Mouse (Mus musculus) splenic B cell, adult 2 months (primary cell): ENCODE data around the gene Mocs2.
A peak's percentile ranks its signal among the peaks of the same experiment; 100 is the strongest.

Experiments
- DNase-seq: peaks from one replicate; pipeline ENCODE4 v3.0.0-alpha.2; 2011; ENCODE audit warnings: low read depth, low spot score
- H3K27me3 ChIP-seq: 2 replicates; pipeline ENCODE4 v1.6.1; 2012; ENCODE audit warnings: mild to moderate bottlenecking, low read length, moderate library complexity, mixed read lengths; ENCODE audit not compliant: control insufficient read depth, poor library complexity, insufficient read depth, severe bottlenecking
- H3K36me3 ChIP-seq: 2 replicates; pipeline ENCODE4 v1.6.1; 2012; ENCODE audit warnings: mild to moderate bottlenecking, low read length, moderate library complexity, mixed read lengths; ENCODE audit not compliant: control insufficient read depth, poor library complexity, insufficient read depth, severe bottlenecking

Mocs2 gene

GRCm38 (mm10) chr13:114839098-114839497 is 21.1 kb downstream of the Mocs2 start:
- no peaks in the 10 kb centered on the region for H3K36me3 ChIP-seq
- no peak for DNase-seq

GRCm38 (mm10) chr13:114840545-114840944 is 22.5 kb downstream of the Mocs2 start:
- no peak for DNase-seq
- no peaks in the 10 kb centered on the region for H3K36me3 ChIP-seq
- no peaks in the 10 kb centered on the region for H3K27me3 ChIP-seq

More at GRCm38 (mm10) chr13:114839098-114839497, 21.1 kb downstream of the Mocs2 start:
- no peaks in the 10 kb centered on the region for H3K27me3 ChIP-seq

- no peaks in the 10 kb centered on the region for H3K36me3 ChIP-seq
- H3K27me3 ChIP-seq: no peaks in the 10 kb centered on the region
- no peak for DNase-seq
These were observed 25.3 kb downstream of the Mocs2 start for GRCm38 (mm10) chr13:114843318-114843717.

GRCm38 (mm10) chr13:114845804-114846203 is 27.8 kb downstream of the Mocs2 start:
- DNase-seq: peak; percentile 5
- Histone ChIP-seq H3K36me3 (no peaks in the 10 kb centered on the region), H3K27me3 (no peaks in the 10 kb centered on the region)

DNA sequence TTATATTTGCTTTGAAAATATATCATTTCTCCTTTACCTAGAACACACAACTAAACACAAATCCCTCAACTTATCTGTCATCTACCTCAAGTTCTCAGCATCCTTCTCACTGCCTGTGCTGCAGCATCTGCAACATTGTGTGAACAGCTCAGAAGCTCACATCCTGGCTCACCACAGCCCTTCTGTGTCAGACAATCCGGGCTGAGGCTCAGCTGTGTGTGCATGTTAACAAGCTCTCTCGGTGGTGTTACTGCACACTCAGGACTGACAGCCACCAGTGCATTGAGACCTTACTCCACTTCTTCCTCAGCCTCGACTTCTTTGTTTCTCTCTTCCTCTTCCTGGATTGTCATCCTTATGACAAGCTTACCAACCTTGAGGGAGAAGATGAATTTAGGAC is 30.9 kb downstream of the Mocs2 start:
- Histone ChIP-seq H3K27me3 (no peaks in the 10 kb centered on the region), H3K36me3 (no peaks in the 10 kb centered on the region)
- DNase-seq: no peak

- Histone ChIP-seq H3K27me3 (no peaks in the 10 kb centered on the region; the same call in 1 of the 2 replicates), H3K36me3 (no peaks in the 10 kb centered on the region)
- DNase-seq: no peak
These were observed 34.5 kb downstream of the Mocs2 start for GRCm38 (mm10) chr13:114852264-114853111.

GRCm38 (mm10) chr13:114853152-114853551 is 35.1 kb downstream of the Mocs2 start:
- DNase-seq: no peak
- no peaks in the 10 kb centered on the region for H3K36me3 ChIP-seq
- H3K27me3 ChIP-seq: no peaks in the 10 kb centered on the region; the same call in 1 of the 2 replicates

- DNase-seq: no peak
- H3K36me3 ChIP-seq: no peaks in the 10 kb centered on the region
These were observed 36.0 kb downstream of the Mocs2 start for GRCm38 (mm10) chr13:114854023-114854422.

GRCm38 (mm10) chr13:114854428-114854827 is 36.4 kb downstream of the Mocs2 start:
- H3K27me3 ChIP-seq: no peaks in the 10 kb centered on the region; the same call in 1 of the 2 replicates
- no peak for DNase-seq
- H3K36me3 ChIP-seq: no peaks in the 10 kb centered on the region

More at GRCm38 (mm10) chr13:114854023-114854422, 36.0 kb downstream of the Mocs2 start:
- no peaks in the 10 kb centered on the region; the same call in 1 of the 2 replicates for H3K27me3 ChIP-seq

- no peaks in the 10 kb centered on the region; the same call in 1 of the 2 replicates for H3K27me3 ChIP-seq
- no peak for DNase-seq
These were observed 37.7 kb downstream of the Mocs2 start for GRCm38 (mm10) chr13:114855573-114856268.

GRCm38 (mm10) chr13:114856269-114856627 is 38.2 kb downstream of the Mocs2 start:
- Histone ChIP-seq H3K27me3 (no peaks in the 10 kb centered on the region; the same call in 1 of the 2 replicates), H3K36me3 (no peaks in the 10 kb centered on the region)
- no peak for DNase-seq

More at GRCm38 (mm10) chr13:114855573-114856268, 37.7 kb downstream of the Mocs2 start:
- no peaks in the 10 kb centered on the region for H3K36me3 ChIP-seq

DNA sequence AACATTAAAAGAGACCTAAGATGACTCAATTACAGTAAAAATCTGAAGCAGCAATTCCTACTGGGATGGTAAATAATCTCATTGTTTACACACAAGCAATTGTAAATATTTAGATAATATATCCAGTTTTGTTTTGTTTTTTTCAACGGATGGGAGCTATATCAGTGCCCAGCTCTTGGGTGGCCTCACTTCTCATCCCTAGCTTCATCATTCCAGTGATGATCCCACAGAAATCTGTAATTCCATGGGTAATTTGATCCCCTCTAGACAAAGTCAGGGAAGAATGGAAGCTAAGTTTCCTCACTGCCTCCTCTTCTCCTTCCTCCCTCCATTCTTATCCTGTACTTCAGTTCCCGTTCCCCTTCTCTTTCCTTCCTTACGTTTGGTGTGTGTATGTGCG is 39.5 kb downstream of the Mocs2 start:
- H3K27me3 ChIP-seq: no peaks in the 10 kb centered on the region; the same call in 1 of the 2 replicates
- DNase-seq: no peak

GRCm38 (mm10) chr13:114874738-114875137 is 56.7 kb downstream of the Mocs2 start:
- no peak for DNase-seq
- H3K36me3 ChIP-seq: no peaks in the 10 kb centered on the region
- H3K27me3 ChIP-seq: no peaks in the 10 kb centered on the region

More for the DNA sequence above, 39.5 kb downstream of the Mocs2 start:
- no peaks in the 10 kb centered on the region for H3K36me3 ChIP-seq

GRCm38 (mm10) chr13:114876005-114876520 is 58.0 kb downstream of the Mocs2 start:
- no peaks in the 10 kb centered on the region for H3K27me3 ChIP-seq
- no peaks in the 10 kb centered on the region for H3K36me3 ChIP-seq
- DNase-seq: no peak

DNA sequence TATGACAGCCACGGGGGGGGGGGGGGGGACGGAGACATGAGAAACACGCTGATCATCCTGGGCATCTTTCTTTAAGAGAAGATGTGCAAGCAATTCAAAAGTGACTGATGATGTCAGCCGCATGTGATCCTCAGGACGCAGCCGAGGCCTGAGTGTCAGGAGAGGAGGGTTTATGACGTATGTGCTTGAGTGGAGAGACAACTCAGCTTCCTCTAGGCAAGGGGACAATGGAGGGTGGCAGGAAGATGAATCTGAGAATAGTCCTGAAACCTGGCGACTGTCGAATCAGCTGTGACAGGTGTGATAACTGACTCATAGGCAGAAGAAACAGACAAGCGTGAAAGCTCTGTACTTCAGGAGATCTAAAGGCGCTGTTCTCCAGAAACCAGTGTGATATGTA is 60.6 kb downstream of the Mocs2 start:
- Histone ChIP-seq H3K36me3 (no peaks in the 10 kb centered on the region), H3K27me3 (no peaks in the 10 kb centered on the region)
- DNase-seq: no peak
